Mouse (Mus musculus): ENCODE data around the gene Farp2. TPM values are rescaled to one million over a fixed set of nuclear protein-coding genes. Genes with fewer than 3 reads are reported as not detected.

Gene Farp2
- polyA plus RNA-seq, 1 experiment from 2014 or later, result 5.7 TPM

DNA sequence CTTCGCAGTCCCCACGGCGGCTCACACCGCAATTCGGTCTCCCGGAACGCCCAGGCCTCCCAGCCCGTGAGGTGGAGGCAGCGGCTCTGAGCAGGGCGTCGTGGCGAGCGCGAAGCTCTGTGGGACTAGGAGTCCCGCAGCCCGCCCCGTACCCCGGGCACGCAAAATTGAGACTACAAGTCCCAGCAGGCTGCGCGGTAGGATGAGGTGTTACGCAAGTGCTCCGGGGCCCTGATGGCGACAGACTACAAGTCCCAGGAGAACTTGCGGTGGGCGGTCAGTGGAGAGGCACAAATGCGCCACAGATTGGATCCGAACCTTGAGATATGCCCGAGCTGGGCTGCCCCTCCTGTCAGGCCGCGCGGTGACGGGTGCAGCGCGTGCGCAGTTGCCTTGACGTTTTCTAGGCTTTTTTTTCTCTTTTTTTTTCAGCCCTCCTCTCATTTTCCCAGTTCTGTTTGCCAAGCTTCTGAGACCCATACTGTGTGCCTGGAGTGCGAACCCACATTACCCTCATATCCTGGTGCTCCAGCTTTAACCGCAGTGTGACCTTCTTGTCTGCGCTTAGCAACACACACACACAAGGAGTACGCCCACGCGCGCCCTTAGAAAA, 123.8 kb downstream of the Farp2 start:
- Histone ChIP-seq H3K9ac (replicated peaks; ENCODE audit: low read depth, low read length) (peak overlapping the region; percentile 87), H3K9me3 (ENCODE audit: control insufficient read depth, low read length) (no peaks in the 10 kb centered on the region), H3K27me3 (ENCODE audit: control insufficient read depth, insufficient read depth, low read length) (no peaks in the 10 kb centered on the region), H3K27ac (ENCODE audit: low read depth, low read length) (peak overlapping the region; percentile 91), H3K4me1 (ENCODE audit: control insufficient read depth, insufficient read depth, low read length) (peaks cover 12% of the 10 kb centered on the region; the same call in 1 of the 2 replicates), H3K36me3 (ENCODE audit: control insufficient read depth, insufficient read depth, low read length) (no peaks in the 10 kb centered on the region), H3K4me3 (ENCODE audit: low read depth, low read length) (peak overlapping the region; percentile 97), H3K4me2 (ENCODE audit: low read depth, low read length) (peak overlapping the region; percentile 85)
- WGBS, result 1% methylated on average over 44 of the region's 44 CpGs
- ATAC-seq (ENCODE audit: low read depth), result peak; percentile 99

DNA sequence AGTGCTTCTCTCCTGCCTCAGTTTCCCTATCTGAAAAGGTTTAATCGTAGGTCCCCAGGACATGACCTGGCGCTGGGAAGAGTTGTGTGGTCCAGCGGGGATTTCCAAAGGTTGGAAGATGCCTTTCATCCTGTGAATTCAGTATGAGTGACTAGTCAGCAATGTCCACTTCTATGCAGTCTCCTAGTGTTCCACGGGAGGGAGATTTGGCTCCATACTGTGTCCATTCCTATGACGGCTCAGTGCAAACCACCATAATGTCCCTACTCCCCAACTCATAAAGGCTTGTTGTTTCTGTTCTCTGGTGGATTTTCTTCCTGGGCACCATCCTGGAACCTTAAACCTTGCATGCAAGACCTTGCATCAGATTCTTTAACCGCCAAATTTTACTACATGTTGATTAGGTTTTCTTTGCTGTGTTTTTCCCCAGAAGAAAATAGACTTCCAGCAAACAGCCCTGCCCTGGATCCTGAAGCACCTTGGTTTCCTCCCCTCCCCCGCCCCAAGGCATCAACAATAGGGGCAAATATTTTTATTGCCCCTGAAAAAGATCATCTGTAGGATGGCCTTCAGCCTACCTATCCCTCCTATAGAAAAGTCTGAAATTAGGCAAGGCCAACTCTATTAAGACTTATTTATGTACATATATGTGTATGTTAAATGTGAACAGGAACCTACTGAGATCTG, 124.5 kb downstream of the Farp2 start:
- H3K9ac ChIP-seq (replicated peaks; ENCODE audit: low read depth, low read length), result peak overlapping the region; percentile 87
- peak overlapping the region; percentile 91 for H3K27ac ChIP-seq (ENCODE audit: low read depth, low read length)
- H3K4me2 ChIP-seq (ENCODE audit: low read depth, low read length), result peak overlapping the region; percentile 73
- no peaks in the 10 kb centered on the region for H3K9me3 ChIP-seq (ENCODE audit: control insufficient read depth, low read length)
- no peaks in the 10 kb centered on the region for H3K36me3 ChIP-seq (ENCODE audit: control insufficient read depth, insufficient read depth, low read length)
- H3K27me3 ChIP-seq (ENCODE audit: control insufficient read depth, insufficient read depth, low read length), result no peaks in the 10 kb centered on the region
- peak overlapping the region; percentile 97 for H3K4me3 ChIP-seq (ENCODE audit: low read depth, low read length)
- 32% methylated on average over 7 of the region's 7 CpGs for WGBS
- ATAC-seq (ENCODE audit: low read depth), result peak; percentile 32
- peaks cover 12% of the 10 kb centered on the region; the same call in 1 of the 2 replicates for H3K4me1 ChIP-seq (ENCODE audit: control insufficient read depth, insufficient read depth, low read length)

DNA sequence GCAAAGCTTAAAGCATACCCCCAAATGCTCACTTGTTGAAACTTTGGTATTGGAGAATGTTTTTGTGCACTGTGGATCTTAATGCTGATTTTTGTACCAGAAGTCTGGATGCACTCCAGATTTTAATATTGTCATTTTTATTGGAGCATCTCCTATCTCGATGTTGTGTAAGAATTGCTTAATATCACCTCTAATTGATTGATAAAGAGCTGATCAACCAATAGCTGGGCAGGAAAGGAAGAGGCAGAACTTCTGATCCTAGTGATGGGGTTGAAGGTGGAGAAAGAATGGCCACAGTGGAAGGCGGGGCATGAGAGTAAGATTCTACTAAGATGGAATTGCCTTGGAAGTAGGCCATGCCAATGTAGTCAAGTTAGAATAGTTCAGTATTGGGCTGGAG, 130.1 kb downstream of the Farp2 start:
- no peaks in the 10 kb centered on the region for H3K36me3 ChIP-seq (ENCODE audit: control insufficient read depth, insufficient read depth, low read length)
- no peaks in the 10 kb centered on the region for H3K4me1 ChIP-seq (ENCODE audit: control insufficient read depth, insufficient read depth, low read length)
- H3K9ac ChIP-seq (replicated peaks; ENCODE audit: low read depth, low read length), result no peak overlapping the region
- H3K9me3 ChIP-seq (ENCODE audit: control insufficient read depth, low read length), result no peaks in the 10 kb centered on the region
- H3K4me2 ChIP-seq (ENCODE audit: low read depth, low read length), result no peak overlapping the region
- ATAC-seq (ENCODE audit: low read depth), result no peak
- H3K27me3 ChIP-seq (ENCODE audit: control insufficient read depth, insufficient read depth, low read length), result no peaks in the 10 kb centered on the region
- WGBS, result 90% methylated on average over 2 of the region's 2 CpGs
- H3K4me3 ChIP-seq (ENCODE audit: low read depth, low read length), result no peak overlapping the region
- no peak overlapping the region for H3K27ac ChIP-seq (ENCODE audit: low read depth, low read length)

DNA sequence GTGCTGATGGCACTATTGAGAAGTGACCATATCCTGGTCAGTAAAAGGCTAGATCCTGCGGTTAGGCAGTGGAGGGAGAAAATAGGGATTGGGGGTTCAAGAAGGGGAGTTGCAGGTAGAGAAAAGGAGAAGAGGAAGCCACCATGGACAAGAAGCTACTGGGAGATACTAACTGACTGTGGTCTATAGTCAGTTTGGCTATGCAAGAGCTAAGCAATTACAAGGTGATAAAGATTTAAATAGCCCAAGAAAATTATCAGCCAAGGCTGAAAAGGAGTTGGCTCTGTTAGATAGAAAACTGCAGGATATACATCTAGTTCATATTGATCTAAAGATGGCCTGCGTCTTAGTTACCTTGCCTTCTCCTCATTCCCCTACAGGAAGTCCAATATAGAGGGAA, 130.8 kb downstream of the Farp2 start:
- WGBS, result 97% methylated on average over 2 of the region's 2 CpGs
- Histone ChIP-seq H3K4me1 (ENCODE audit: control insufficient read depth, insufficient read depth, low read length) (no peaks in the 10 kb centered on the region), H3K4me3 (ENCODE audit: low read depth, low read length) (no peak overlapping the region), H3K9ac (replicated peaks; ENCODE audit: low read depth, low read length) (no peak overlapping the region), H3K9me3 (ENCODE audit: control insufficient read depth, low read length) (no peaks in the 10 kb centered on the region), H3K36me3 (ENCODE audit: control insufficient read depth, insufficient read depth, low read length) (no peaks in the 10 kb centered on the region), H3K4me2 (ENCODE audit: low read depth, low read length) (no peak overlapping the region), H3K27ac (ENCODE audit: low read depth, low read length) (no peak overlapping the region), H3K27me3 (ENCODE audit: control insufficient read depth, insufficient read depth, low read length) (no peaks in the 10 kb centered on the region)
- ATAC-seq (ENCODE audit: low read depth), result no peak

DNA sequence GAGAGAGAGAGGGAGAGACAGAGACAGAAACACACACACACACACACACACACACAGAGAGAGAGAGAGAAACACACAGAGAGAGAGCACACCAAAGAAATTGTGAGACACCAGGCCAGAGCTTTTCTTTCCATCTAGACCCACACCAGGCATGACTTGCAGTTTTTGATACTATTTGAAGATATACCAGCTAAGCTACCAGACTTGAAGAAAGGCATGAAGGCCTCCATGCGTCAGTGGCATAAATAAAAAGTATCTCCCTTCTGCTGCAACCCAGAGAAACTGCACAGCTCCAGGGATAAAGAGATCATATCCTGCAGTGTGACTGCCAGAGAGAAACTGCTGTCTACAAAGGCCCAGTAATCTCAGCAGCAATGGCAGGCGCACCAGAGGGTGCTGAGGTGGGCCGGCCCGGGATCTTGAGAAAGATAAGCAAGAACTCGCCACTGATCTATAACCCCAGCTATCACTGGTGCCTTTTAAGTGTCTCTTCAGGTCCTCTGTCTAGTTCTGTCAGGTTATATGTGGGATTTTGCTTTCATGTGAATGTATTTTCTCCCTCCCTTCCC, 137.8 kb downstream of the Farp2 start:
- H3K9ac ChIP-seq (replicated peaks; ENCODE audit: low read depth, low read length), result no peak overlapping the region
- H3K36me3 ChIP-seq (ENCODE audit: control insufficient read depth, insufficient read depth, low read length), result no peaks in the 10 kb centered on the region
- H3K4me3 ChIP-seq (ENCODE audit: low read depth, low read length), result no peak overlapping the region
- no peaks in the 10 kb centered on the region for H3K27me3 ChIP-seq (ENCODE audit: control insufficient read depth, insufficient read depth, low read length)
- no peak overlapping the region for H3K4me2 ChIP-seq (ENCODE audit: low read depth, low read length)
- no peak overlapping the region for H3K27ac ChIP-seq (ENCODE audit: low read depth, low read length)
- no peaks in the 10 kb centered on the region for H3K9me3 ChIP-seq (ENCODE audit: control insufficient read depth, low read length)
- no peaks in the 10 kb centered on the region for H3K4me1 ChIP-seq (ENCODE audit: control insufficient read depth, insufficient read depth, low read length)
- no peak for ATAC-seq (ENCODE audit: low read depth)
- WGBS, result 81% methylated on average over 5 of the region's 5 CpGs

DNA sequence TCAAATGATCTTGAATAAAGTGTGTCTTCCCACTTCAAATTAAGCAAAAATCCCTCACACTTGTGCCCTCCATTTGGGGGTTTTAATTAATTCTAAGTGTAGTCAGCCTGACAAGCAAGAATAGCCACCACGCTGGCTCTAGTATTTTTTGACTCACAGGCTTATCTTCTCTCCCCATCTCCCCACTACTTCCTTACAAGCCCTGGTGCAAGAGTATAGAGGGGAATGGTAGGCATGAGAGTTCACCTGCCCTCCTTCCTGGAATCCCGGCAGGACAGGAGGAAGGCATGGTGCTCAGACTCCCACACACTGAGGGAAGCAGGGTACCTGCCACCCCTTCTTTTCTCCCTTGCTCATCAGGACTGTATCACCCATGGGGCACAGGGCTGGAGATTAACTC, 142.4 kb downstream of the Farp2 start:
- Histone ChIP-seq H3K9ac (replicated peaks; ENCODE audit: low read depth, low read length) (no peak overlapping the region), H3K9me3 (ENCODE audit: control insufficient read depth, low read length) (no peaks in the 10 kb centered on the region), H3K4me2 (ENCODE audit: low read depth, low read length) (no peak overlapping the region), H3K27ac (ENCODE audit: low read depth, low read length) (no peak overlapping the region), H3K4me3 (ENCODE audit: low read depth, low read length) (no peak overlapping the region), H3K27me3 (ENCODE audit: control insufficient read depth, insufficient read depth, low read length) (no peaks in the 10 kb centered on the region), H3K4me1 (ENCODE audit: control insufficient read depth, insufficient read depth, low read length) (no peaks in the 10 kb centered on the region), H3K36me3 (ENCODE audit: control insufficient read depth, insufficient read depth, low read length) (no peaks in the 10 kb centered on the region)
- WGBS, result 65% methylated on average over 2 of the region's 2 CpGs
- ATAC-seq (ENCODE audit: low read depth), result no peak

DNA sequence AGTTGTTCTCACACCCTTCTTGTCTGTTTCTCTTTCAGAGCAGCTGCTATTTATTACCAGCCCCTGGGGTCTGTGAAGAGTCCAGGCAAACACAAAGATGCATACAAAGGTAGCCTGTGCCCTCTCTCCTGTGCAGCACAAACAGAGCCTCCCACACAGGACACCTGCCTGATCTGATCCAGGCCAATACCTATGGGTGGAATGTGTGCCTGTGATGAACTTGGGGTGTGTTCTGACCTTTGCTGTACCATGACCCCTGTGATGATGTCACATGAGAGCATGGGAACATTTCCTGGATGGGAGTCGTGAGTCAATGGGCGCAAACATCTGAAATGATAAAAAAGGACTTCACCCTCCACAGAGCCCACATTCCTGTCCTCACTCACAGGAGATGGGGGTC, 142.9 kb downstream of the Farp2 start:
- Histone ChIP-seq H3K9ac (replicated peaks; ENCODE audit: low read depth, low read length) (no peak overlapping the region), H3K27me3 (ENCODE audit: control insufficient read depth, insufficient read depth, low read length) (no peaks in the 10 kb centered on the region), H3K4me1 (ENCODE audit: control insufficient read depth, insufficient read depth, low read length) (no peaks in the 10 kb centered on the region), H3K27ac (ENCODE audit: low read depth, low read length) (no peak overlapping the region), H3K4me3 (ENCODE audit: low read depth, low read length) (no peak overlapping the region), H3K4me2 (ENCODE audit: low read depth, low read length) (no peak overlapping the region), H3K9me3 (ENCODE audit: control insufficient read depth, low read length) (no peaks in the 10 kb centered on the region), H3K36me3 (ENCODE audit: control insufficient read depth, insufficient read depth, low read length) (no peaks in the 10 kb centered on the region)
- no peak for ATAC-seq (ENCODE audit: low read depth)
- WGBS, result 85% methylated on average over 2 of the region's 2 CpGs

DNA sequence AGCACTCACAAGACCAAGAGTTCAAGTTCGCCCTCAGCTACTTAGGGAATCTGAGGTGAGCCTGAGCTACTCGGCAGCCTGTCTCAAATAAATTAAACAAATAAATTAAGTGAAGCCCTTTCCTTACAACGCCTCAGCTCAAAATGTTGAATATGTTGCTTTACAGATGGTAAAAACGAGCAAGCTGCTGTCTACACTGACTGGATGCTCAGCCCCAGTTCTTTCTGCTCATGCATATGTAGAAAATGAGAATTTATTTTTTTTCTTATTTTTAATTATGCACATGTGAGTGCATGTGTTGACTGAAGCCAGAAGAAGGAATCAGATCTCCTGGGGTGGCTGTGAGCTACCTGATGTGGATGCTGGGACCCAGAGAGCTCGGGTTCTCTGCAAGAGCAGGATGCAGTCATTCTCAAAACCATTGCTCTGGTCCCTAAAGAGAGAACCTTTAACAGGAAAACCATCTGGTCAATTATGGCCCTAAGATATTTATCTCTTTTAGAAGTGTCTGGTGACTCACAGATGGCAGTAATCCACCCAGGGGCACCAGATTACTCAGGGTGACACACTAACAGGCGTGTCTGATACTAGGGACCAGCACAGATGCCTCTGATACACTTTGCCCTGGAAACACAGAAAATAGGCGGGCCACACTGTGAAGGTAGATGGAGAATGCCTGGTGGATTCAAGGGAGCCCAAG, 144.6 kb downstream of the Farp2 start:
- H3K4me1 ChIP-seq (ENCODE audit: control insufficient read depth, insufficient read depth, low read length), result no peaks in the 10 kb centered on the region
- no peak overlapping the region for H3K9ac ChIP-seq (replicated peaks; ENCODE audit: low read depth, low read length)
- no peak overlapping the region for H3K4me2 ChIP-seq (ENCODE audit: low read depth, low read length)
- no peak overlapping the region for H3K27ac ChIP-seq (ENCODE audit: low read depth, low read length)
- H3K4me3 ChIP-seq (ENCODE audit: low read depth, low read length), result no peak overlapping the region
- WGBS, result 68% methylated on average over 7 of the region's 7 CpGs
- ATAC-seq (ENCODE audit: low read depth), result no peak
- H3K9me3 ChIP-seq (ENCODE audit: control insufficient read depth, low read length), result no peaks in the 10 kb centered on the region; the same call in 1 of the 2 replicates
- H3K27me3 ChIP-seq (ENCODE audit: control insufficient read depth, insufficient read depth, low read length), result no peaks in the 10 kb centered on the region
- H3K36me3 ChIP-seq (ENCODE audit: control insufficient read depth, insufficient read depth, low read length), result no peaks in the 10 kb centered on the region

DNA sequence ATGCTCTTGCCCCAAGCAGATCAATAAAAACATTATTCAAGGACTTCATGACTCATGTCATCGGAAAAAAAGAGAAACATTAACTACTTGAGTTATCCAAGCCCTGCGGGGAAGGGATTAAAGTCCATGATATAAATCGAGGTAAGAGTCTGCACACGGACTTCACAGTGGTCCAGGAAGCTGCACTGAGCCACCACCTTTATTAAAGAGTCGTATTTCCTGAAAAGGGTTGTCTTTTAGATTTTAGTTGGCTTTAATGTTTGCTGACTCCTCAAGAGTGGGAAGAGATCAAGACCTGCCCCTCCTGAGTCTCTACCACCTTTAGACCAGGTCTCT, 145.1 kb downstream of the Farp2 start:
- Histone ChIP-seq H3K9me3 (ENCODE audit: control insufficient read depth, low read length) (no peaks in the 10 kb centered on the region; the same call in 1 of the 2 replicates), H3K4me2 (ENCODE audit: low read depth, low read length) (no peak overlapping the region), H3K4me1 (ENCODE audit: control insufficient read depth, insufficient read depth, low read length) (no peaks in the 10 kb centered on the region), H3K4me3 (ENCODE audit: low read depth, low read length) (no peak overlapping the region), H3K27me3 (ENCODE audit: control insufficient read depth, insufficient read depth, low read length) (no peaks in the 10 kb centered on the region), H3K9ac (replicated peaks; ENCODE audit: low read depth, low read length) (no peak overlapping the region), H3K27ac (ENCODE audit: low read depth, low read length) (no peak overlapping the region), H3K36me3 (ENCODE audit: control insufficient read depth, insufficient read depth, low read length) (no peaks in the 10 kb centered on the region)
- WGBS, result 78% methylated on average over 5 of the region's 5 CpGs
- ATAC-seq (ENCODE audit: low read depth), result no peak
